Mouse (Mus musculus): Measurements from ENCODE around the gene Tsnaxip1.

Gene Tsnaxip1

DNA sequence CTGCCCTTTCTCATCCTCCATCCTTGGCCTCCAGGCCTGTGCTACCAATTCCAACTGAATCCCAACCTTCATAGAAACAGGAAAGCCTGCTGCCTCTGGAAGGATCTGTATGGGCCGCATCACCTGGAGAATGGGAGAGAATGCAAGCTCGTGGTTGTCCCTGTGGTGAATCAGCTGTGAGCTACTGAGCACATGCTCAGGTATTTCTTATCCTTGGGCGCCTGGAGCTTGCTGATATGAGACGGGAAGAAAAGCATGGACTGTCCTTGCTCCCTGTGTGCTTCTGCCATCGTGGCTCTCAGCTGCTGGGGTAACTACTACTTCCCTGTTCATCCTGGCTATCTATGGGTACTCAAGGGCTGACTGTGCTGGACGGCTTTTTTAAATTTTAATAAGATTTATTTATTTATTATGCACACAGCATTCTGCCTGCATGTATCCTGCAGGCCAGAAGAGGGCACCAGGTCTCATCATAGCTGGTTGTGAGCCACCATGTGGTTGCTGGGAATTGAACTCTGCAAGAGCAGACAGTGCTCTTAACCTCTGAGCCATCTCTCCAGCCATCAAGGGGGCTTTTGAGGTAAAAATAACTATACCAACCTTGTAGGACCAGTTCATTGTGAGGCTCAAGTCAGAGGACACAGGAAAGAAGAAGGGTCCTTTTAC, 39.0 kb downstream of the Tsnaxip1 start:
- no peak for DNase-seq

DNA sequence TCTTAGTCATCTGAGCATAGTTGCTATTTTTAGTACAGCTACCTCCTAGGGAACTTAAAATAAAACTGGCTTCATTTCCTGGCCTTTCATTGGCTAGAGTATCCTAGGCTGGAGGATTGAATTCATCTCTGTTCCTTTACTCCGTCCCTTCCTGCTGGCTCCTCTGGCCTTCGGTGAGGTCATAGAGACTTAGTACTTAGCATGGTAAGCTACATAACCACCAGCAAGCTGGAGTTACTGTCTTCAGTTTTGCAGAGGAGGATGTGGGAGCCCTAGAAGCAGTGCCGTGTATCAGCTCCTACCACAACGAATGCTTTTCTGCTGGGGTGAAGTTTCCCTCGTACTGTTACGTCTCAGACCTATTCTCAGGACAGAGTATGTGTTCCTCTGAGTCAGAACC, 46.8 kb downstream of the Tsnaxip1 start:
- DNase-seq: peak; percentile 94

DNA sequence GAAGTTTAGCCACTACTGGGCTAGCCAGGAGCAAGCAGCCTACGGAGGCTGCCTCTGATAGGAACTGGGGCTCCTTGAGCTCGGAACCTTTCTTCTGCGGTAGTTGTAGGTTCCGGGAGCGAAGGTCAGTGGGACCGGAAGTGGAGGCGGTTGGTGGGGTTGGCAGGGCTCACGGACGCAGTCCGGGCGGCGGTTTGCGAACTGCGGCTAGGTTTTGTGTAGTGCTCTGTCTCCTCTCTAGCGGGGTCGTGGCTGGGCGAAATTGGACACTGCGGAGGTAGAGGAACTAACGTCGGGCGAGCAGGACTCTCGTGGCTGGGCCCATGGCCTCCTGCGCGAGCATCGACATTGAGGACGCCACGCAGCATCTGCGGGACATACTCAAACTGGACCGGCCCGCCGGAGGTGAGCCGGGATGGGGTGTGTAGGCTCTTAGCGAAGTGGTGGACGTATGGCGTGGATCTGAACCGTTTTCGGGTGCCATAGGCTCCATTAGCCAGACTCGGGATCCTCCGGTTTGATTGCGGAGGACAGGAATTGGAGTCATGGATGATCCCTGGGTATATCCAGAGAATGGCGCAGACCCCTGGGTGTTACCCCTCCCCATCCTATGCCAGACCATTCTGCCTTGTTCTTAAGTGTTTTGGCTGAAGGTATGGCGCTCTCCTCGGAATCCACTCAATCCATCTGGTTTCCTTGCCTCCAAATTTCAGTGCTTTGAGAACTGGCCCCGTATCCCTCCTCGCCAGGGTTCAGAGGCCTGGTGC, 53.4 kb downstream of the Tsnaxip1 start, which contains the start of gene Edc4:
Gene Edc4 (plus strand): TSS at position 128 of the 767 bp plus-strand sequence.
- peak; percentile 98 for DNase-seq

DNA sequence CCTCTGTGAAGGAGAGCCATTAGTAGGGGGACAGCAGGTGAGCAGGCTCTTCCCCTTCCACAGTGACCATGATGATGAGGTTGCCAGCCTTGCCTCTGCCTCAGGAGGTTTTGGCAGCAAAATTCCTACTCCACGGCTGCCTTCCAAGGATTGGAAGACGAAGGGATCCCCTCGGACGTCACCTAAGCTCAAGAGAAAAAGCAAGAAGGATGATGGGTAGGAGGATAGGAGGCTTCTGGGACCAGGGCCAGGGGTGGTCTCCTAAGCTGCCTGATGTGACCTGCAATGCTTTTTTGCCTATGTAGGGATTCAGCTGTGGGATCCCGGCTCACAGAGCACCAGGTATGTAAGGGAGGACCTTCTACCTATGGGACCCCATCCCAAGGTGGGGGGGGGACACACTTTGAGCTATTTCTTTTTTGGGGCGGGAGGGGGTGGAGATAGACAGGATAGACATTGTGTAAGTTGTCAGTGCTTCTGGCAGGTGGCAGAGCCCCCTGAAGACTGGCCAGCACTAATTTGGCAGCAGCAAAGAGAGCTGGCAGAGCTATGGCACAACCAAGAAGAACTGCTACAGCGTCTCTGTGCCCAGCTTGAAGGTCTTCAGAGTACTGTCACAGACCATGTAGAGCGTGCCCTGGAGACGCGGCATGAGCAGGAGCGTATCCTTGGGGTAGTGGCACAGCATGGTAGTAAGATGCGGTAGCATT, 62.4 kb downstream of the Tsnaxip1 start:
- DNase-seq: no peak

DNA sequence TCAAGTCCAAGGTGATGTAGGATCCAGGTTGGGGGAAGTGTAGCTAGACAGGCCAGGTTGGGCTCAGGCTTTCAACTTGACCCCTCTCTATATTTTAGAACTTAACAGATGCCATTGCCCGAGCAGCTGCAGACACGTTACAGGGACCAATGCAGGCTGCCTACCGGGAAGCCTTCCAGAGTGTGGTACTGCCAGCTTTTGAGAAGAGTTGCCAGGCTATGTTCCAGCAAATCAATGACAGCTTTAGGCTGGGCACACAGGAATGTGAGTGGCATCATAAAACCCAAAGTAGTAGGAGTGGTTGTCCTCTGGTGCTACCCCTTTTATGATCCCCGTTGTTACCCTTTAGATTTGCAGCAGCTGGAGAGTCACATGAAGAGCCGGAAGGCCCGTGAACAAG, 63.3 kb downstream of the Tsnaxip1 start:
- peak; percentile 95 for DNase-seq

DNA sequence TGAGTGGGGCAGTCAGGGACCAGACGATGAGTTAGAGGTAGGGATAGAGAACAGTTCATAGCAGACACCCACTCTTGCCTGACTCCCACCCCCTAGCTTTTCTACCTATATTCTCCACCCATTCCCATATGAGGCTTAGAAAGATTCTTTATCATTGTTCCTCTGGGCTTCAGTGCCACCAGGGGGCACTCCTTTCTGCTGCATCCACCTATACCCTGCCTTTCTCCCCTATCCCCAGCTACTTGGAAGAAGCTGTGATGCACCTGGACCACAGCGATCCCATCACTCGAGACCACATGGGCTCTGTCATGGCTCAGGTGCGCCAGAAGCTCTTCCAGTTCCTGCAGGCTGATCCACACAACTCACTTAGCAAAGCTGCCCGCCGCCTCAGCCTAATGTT, 64.9 kb downstream of the Tsnaxip1 start:
- no peak for DNase-seq

DNA sequence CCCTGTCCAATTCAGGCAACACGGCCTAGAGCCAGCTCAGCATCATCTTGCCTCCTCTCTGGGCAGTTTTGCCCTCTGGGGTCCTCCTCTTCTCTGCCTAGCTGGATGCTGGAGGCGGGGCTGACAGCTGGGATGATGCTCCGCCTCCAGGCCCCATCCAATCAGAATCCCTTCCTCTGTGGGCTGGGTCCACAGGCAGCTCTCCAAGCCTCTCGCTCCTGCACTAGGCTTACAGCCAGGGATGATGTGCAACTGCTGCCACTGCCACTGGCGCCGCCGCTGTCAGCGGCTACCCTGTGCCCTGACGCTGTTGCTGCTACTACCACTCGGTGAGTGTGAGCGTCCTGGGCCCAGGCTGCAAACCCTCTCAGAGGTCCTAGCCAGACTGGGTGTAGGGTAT, 65.8 kb downstream of the Tsnaxip1 start, which contains the start of gene Nrn1l:
Gene Nrn1l (plus strand): TSS at position 229 of the 400 bp plus-strand sequence.
- DNase-seq: peak; percentile 98

Data from heart, adult 11 months (tissue).